Mouse (Mus musculus) bone marrow, adult 2 months (tissue): ENCODE measurements around the gene Fuca2.

Experiments used
- CTCF ChIP-seq: fragments of 200-500 bp; IDR thresholded peaks from 2 replicates; pipeline ENCODE4 v1.5.1; 2011; ENCODE audit warnings: low read length, control low read depth; ENCODE audit not compliant: control insufficient read depth, insufficient read depth
- POLR2A ChIP-seq: fragments of 200-500 bp; IDR thresholded peaks from 2 replicates; pipeline ENCODE4 v1.6.1; 2011; ENCODE audit warnings: low read depth, mild to moderate bottlenecking, control low read depth, low read length, borderline replicate concordance; ENCODE audit not compliant: control insufficient read depth

- TF ChIP-seq CTCF (no peak), POLR2A (no peak)
These were observed 42.4 kb downstream of the Fuca2 start for GRCm38 (mm10) chr10:13541721-13542120.
